Mouse (Mus musculus) MEL (cell line): Measurements from ENCODE around the gene Plcg1.
A peak's percentile ranks its signal among the peaks of the same experiment; 100 is the strongest.

Experiments used
- CHD1 ChIP-seq: IDR thresholded peaks from 2 replicates; pipeline ENCODE4 v1.6.1; 2012; ENCODE audit warnings: low read depth, mild to moderate bottlenecking, inconsistent platforms, low read length, improper control_type of control experiment
- CTCF ChIP-seq, 3 experiments: IDR thresholded peaks in 2 of 3; conservative IDR thresholded peaks in 1 of 3; 2 replicates each; pipeline ENCODE4 v1.5.1; 2011 to 2012; ENCODE audit warnings: low read length in 3 of 3, low read depth in 2 of 3, mild to moderate bottlenecking in 2 of 3, improper control_type of control experiment in 1 of 3, inconsistent platforms in 1 of 3, mixed read lengths in 1 of 3, moderate library complexity in 1 of 3; ENCODE audit not compliant: control insufficient read depth in 1 of 3, insufficient read depth in 1 of 3, poor library complexity in 1 of 3, severe bottlenecking in 1 of 3
- POLR2A ChIP-seq, 2 experiments: IDR thresholded peaks; 2 replicates each; pipeline ENCODE4 v1.6.1; 2011 to 2012; ENCODE audit warnings: low read length in 2 of 2, mild to moderate bottlenecking in 2 of 2, control low read depth in 1 of 2, improper control_type of control experiment in 1 of 2, low read depth in 1 of 2, moderate library complexity in 1 of 2; ENCODE audit not compliant: control insufficient read depth in 1 of 2, insufficient read depth in 1 of 2, poor library complexity in 1 of 2
- TAL1 ChIP-seq: IDR thresholded peaks from 2 replicates; pipeline ENCODE4 v1.6.1; 2012; ENCODE audit warnings: mild to moderate bottlenecking, inconsistent platforms, low read length, moderate library complexity, mixed read lengths
- ZNF384 ChIP-seq: IDR thresholded peaks from 2 replicates; pipeline ENCODE4 v1.6.1; 2012; ENCODE audit warnings: low read depth, mild to moderate bottlenecking, inconsistent platforms, low read length, improper control_type of control experiment

DNA sequence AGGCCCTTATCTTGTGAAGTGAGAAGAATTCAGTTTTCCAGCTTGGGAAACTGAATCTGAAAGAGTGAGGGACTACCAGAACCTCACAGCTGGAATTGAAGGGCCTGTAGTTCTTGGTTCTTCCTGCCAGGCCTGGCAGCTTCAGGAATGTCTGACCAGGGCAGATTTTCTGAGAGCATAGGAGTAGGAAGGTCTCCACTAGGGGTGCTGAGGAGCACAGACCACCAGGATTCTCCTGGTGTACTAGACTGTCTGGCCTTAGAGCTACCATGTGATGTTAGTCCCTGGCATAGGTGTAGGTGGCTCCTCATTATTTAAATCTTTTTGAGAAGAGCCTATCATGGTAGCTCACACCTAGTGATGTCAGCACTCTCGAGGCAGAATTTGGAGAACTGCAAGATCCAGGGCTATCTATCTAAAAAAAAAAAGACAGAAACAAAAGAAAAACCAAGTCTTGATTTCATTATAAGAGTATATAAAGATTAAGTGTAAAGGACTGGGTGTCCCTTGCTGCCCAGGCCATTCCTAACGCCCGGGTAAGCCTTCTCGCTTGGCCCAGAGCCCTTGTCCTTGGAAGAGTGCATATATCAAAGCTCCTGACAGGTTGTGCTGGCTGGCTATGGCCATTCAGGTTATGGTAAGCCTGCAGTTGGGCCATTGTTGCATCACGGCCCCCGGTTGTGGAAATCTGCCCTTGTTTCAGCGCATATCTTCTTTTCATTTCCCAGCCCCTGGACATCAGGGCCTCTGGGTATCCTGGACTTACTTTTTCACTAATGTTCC is 13.1 kb downstream of the Plcg1 start:
- TF ChIP-seq ZNF384 = no peak
- TF ChIP-seq CTCF (IDR thresholded peaks at IDR 0.05 in 2 of 3, conservative IDR thresholded peaks at IDR 0.05 in 1 of 3; ENCODE audit: control insufficient read depth in 1 of 3, insufficient read depth in 1 of 3, low read depth in 2 of 3, low read length in 3 of 3, poor library complexity in 1 of 3, severe bottlenecking in 1 of 3) = peak; percentile 41 to 48 (median 45)
- no peak for TF ChIP-seq CHD1
- TF ChIP-seq POLR2A (IDR thresholded peaks at IDR 0.05; ENCODE audit: control insufficient read depth in 1 of 2, insufficient read depth in 1 of 2, low read depth in 1 of 2, low read length in 2 of 2, poor library complexity in 1 of 2) = no peak
- TF ChIP-seq TAL1 = no peak
